Mouse (Mus musculus) liver, embryonic 12.5 days (tissue): ENCODE results near the gene Sox6. TPM values are rescaled to one million over a fixed set of nuclear protein-coding genes. Genes with fewer than 3 reads are reported as not detected.
"Not testable (repeated sequence)": the region's sequence is repeated elsewhere in the genome, so short reads cannot be mapped to it uniquely, and the experiment has no call there.

Experiments used
- ATAC-seq: fragments of 200-750 bp; cut with Nextera tagmentation; 2 replicates; pipeline ENCODE4 v1.8.0; 2017; ENCODE audit warnings: moderate number of reproducible peaks, mild to moderate bottlenecking, moderate library complexity
- H3K27ac ChIP-seq: fragments of 300-500 bp; sonication (generic); 2 replicates; pipeline ENCODE4 v1.5.1; 2016; ENCODE audit warnings: mild to moderate bottlenecking
- H3K27me3 ChIP-seq: fragments of 300-500 bp; sonication (generic); replicated peaks from 2 replicates; pipeline ENCODE4 v1.6.1; 2016; ENCODE audit warnings: mild to moderate bottlenecking, moderate library complexity
- H3K36me3 ChIP-seq: fragments of 300-500 bp; sonication (generic); 2 replicates; pipeline ENCODE4 v1.6.1; 2016; ENCODE audit warnings: mild to moderate bottlenecking, moderate library complexity
- H3K4me1 ChIP-seq: fragments of 300-500 bp; sonication (generic); 2 replicates; pipeline ENCODE4 v1.6.1; 2016
- H3K4me2 ChIP-seq: fragments of 300-500 bp; sonication (generic); 2 replicates; pipeline ENCODE4 v1.6.1; 2016; ENCODE audit warnings: mild to moderate bottlenecking, moderate library complexity
- H3K4me3 ChIP-seq: fragments of 300-500 bp; sonication (generic); 2 replicates; pipeline ENCODE4 v1.5.1; 2016; ENCODE audit warnings: mild to moderate bottlenecking, moderate library complexity
- H3K9ac ChIP-seq: fragments of 300-500 bp; sonication (generic); 2 replicates; pipeline ENCODE4 v1.6.1; 2016; ENCODE audit warnings: mild to moderate bottlenecking, moderate library complexity
- H3K9me3 ChIP-seq: fragments of 300-500 bp; sonication (generic); replicated peaks from 2 replicates; pipeline ENCODE4 v1.6.1; 2016; ENCODE audit warnings: mild to moderate bottlenecking, moderate library complexity
- WGBS: fragments of 180-500 bp; shearing (Covaris S2); methylation state at CpG from one replicate; pipeline ENCODE4 v1.1.7; 2016; ENCODE audit not compliant: insufficient replicate concordance; 5-methylcytosine and 5-hydroxymethylcytosine counted together
- polyA plus RNA-seq: library from polyadenylated mRNA; unstranded; fragments of >200 nt; fragmentation: Nextera tagmentation; extraction: Ambion mirVana; gene quantifications from 2 replicates; pipeline ENCODE4 v1.2.1, GENCODE M21; 2016

Gene Sox6
- polyA plus RNA-seq, 1 experiment from 2014 or later = 61.1 TPM

DNA sequence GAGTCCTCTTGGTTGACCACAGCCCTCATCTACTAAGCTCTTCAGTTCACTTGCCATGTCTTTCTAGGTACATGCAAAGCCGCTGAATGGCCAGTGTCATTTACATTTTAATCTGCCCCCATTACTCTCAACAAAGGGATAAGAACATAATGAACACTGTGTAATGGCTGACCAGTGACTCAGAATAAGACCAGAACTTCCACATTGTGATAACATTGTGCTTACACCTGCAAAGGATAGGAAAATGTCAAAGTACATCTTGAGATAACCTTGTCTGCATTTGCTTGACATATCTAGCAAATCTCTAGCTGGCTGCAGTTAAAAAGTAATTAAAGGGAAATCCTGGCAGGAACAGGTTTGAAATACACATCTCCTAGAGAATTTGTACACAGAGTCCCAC is 431.1 kb downstream of the Sox6 start:
- ATAC-seq = no peak
- no peaks in the 10 kb centered on the region for H3K36me3 ChIP-seq
- H3K27ac ChIP-seq = no peak overlapping the region
- H3K9me3 ChIP-seq = no peaks in the 10 kb centered on the region
- H3K27me3 ChIP-seq = no peaks in the 10 kb centered on the region
- no peak overlapping the region for H3K4me2 ChIP-seq
- H3K9ac ChIP-seq = no peak overlapping the region
- H3K4me1 ChIP-seq = no peaks in the 10 kb centered on the region
- H3K4me3 ChIP-seq = no peak overlapping the region
- WGBS = 88% methylated on average over 1 of the region's 1 CpGs

DNA sequence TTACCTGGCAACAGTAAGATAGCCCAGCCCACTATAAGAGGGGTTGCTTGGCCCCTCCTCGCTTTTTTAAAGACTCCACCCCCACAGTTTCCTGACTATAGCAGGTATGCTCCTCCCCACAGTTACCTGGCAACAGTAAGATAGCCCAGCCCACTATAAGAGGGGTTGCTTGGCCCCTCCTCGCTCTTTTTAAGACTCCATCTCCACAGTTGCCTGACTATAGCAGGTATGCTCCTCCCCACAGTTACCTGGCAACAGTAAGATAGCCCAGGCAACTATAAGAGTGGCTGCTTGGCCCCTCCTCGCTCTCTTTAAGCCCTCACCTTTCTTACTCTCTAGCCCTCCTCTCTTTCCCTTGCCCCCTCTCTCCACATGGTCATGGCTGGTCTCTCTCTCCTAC is 432.5 kb downstream of the Sox6 start:
- not testable (repeated sequence) for H3K9me3 ChIP-seq, ATAC-seq, H3K9ac ChIP-seq, H3K27me3 ChIP-seq, H3K4me1 ChIP-seq, H3K27ac ChIP-seq, H3K4me3 ChIP-seq, H3K4me2 ChIP-seq, H3K36me3 ChIP-seq
- 41% methylated on average over 3 of the region's 3 CpGs for WGBS

DNA sequence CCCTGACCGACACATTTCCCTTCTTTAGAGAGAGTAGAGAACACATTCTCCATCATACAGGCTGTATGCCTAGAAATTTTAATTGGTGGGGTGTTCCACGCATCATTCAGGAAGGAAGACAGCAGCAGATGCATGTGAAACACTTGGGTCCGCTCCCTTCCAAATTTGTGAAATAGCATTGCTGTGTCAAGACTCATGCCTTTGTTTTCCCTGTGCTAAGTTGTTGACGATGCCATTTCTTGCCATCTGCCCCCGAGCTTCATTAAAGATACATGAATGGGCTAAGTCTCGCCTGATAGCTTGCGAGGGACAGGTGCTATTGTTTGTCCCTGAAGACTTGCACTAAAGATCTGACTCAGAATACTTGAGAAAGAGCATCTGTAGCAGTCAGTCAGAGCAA is 433.7 kb downstream of the Sox6 start:
- no peak overlapping the region for H3K9ac ChIP-seq
- H3K9me3 ChIP-seq = no peaks in the 10 kb centered on the region
- no peaks in the 10 kb centered on the region for H3K27me3 ChIP-seq
- no peaks in the 10 kb centered on the region for H3K4me1 ChIP-seq
- H3K4me3 ChIP-seq = no peak overlapping the region
- no peak overlapping the region for H3K4me2 ChIP-seq
- 81% methylated on average over 7 of the region's 7 CpGs for WGBS
- no peak overlapping the region for H3K27ac ChIP-seq
- ATAC-seq = no peak
- H3K36me3 ChIP-seq = no peaks in the 10 kb centered on the region

DNA sequence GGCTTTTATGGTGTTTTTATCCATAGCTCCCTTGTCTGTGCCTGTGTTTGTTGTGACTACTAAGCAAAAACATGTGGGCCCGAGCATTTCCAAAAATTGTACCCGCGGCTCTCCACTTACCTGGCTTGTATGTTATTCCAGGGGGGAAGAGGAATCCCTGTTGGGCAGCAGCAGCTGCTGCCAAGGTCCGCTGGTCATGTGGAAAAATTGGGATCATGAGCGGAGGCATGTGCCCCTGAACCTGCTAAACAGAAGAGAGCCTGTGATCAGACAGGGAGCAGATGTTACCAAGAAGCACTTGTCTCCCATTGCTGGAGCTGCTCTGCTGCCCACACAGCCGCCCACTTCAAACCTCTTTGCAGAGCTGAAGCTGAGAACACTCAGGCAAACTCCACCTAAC is 441.2 kb downstream of the Sox6 start:
- Histone ChIP-seq H3K27ac (no peak overlapping the region), H3K36me3 (0 out of 2 replicates have a peak, but pooled peaks cover 6% of the 10 kb centered on the region)

DNA sequence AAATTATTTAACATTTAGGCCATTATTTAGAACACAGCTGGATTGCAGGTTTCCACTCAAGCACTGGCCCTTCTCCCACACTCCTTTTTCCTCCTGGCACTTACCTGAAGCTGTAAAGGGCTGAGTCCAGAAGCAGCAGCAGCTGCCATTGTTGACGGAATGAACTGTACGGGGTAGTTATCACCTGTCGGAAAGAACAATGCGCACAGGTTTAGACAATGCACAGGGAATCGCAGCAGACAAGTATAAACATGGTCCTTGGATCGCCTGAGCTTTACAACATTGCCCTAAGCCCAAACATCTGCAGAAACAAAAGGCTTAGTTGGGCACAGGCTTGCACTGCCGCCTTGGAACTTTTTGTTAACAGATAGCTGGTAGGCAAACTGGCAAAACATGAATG is 458.1 kb downstream of the Sox6 start:
- H3K36me3 ChIP-seq = peaks cover 22% of the 10 kb centered on the region
- ATAC-seq = no peak
- H3K27ac ChIP-seq = no peak overlapping the region
- H3K27me3 ChIP-seq = no peaks in the 10 kb centered on the region
- no peak overlapping the region for H3K9ac ChIP-seq
- no peaks in the 10 kb centered on the region for H3K4me1 ChIP-seq
- no peak overlapping the region for H3K4me2 ChIP-seq
- no peak overlapping the region for H3K4me3 ChIP-seq
- H3K9me3 ChIP-seq = no peaks in the 10 kb centered on the region
- WGBS = 87% methylated on average over 7 of the region's 7 CpGs

More for the DNA sequence above, 441.2 kb downstream of the Sox6 start:
- ATAC-seq = no peak
- no peak overlapping the region for H3K4me2 ChIP-seq
- H3K9me3 ChIP-seq = no peaks in the 10 kb centered on the region
- WGBS = 80% methylated on average over 6 of the region's 6 CpGs
- no peak overlapping the region for H3K9ac ChIP-seq
- no peaks in the 10 kb centered on the region for H3K27me3 ChIP-seq
- no peak overlapping the region for H3K4me3 ChIP-seq
- H3K4me1 ChIP-seq = no peaks in the 10 kb centered on the region

DNA sequence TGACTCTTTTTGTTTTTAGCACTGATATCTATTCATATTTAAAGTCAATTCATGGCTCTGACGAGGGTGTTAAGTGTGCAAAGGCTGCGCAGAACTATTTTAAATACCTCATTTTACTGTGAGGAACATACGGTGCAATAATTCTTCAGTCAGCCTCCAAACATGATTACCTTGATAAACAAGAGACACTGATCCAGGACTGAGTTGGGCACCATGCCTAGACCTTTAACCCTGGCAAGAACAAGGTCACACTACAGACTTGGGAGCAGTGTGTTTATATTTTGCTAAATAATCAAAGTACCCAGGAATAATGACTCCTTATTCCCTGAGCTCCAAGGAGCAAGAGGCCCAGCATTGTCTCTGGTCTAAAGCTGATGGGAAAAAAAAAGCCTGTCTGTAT is 458.8 kb downstream of the Sox6 start:
- Histone ChIP-seq H3K27ac (no peak overlapping the region), H3K4me2 (no peak overlapping the region), H3K9me3 (no peaks in the 10 kb centered on the region), H3K4me3 (no peak overlapping the region), H3K27me3 (no peaks in the 10 kb centered on the region), H3K36me3 (peaks cover 22% of the 10 kb centered on the region), H3K4me1 (no peaks in the 10 kb centered on the region), H3K9ac (no peak overlapping the region)
- WGBS = 85% methylated on average over 3 of the region's 3 CpGs
- ATAC-seq = no peak

DNA sequence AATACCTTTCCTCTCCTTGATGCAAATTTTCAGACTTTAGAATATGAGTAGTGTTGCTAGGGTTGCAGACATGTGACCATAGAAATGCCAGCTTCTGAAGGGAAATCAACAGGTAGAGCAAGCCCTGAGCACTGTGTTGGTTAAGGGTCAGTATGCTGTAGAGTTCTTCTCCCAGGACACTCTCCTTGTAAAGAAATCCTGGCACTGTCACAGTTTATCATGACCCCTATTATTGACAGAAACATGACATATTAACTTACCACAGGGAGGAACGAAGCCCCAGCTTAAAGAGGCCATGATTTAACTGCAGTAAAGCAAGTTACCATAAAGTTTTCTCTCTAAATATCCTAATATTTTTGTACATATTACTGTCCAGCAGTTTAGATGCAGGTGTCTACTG is 462.2 kb downstream of the Sox6 start:
- no peak for ATAC-seq
- Histone ChIP-seq H3K9me3 (no peaks in the 10 kb centered on the region), H3K9ac (no peak overlapping the region), H3K27me3 (no peaks in the 10 kb centered on the region), H3K4me1 (no peaks in the 10 kb centered on the region), H3K4me2 (no peak overlapping the region), H3K4me3 (no peak overlapping the region), H3K36me3 (peaks cover 22% of the 10 kb centered on the region), H3K27ac (no peak overlapping the region)
- WGBS = 68% methylated on average over 1 of the region's 1 CpGs

DNA sequence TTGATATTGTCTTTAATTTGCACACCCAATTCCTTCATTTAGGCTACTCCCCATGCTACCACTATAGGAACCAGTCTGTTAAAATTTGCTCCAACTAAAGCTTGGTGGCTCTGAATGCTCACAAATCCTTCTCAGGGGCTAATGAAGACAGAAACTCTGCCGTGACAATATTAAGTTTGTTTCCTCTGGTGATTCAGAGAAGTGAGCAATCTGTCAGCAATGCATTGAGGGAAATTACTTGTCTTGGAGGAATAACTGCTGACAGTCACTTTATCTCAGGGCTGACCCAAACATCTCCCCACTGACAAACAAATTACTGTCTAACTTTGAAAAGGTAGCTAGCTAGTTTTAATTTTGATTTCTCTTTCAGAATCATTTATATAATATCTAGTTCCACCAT is 463.8 kb downstream of the Sox6 start:
- Histone ChIP-seq H3K9ac (no peak overlapping the region), H3K9me3 (no peaks in the 10 kb centered on the region), H3K4me1 (no peaks in the 10 kb centered on the region), H3K4me2 (no peak overlapping the region), H3K36me3 (peaks cover 14% of the 10 kb centered on the region), H3K4me3 (no peak overlapping the region), H3K27me3 (no peaks in the 10 kb centered on the region), H3K27ac (no peak overlapping the region)
- ATAC-seq = no peak
- WGBS = 50% methylated on average over 1 of the region's 1 CpGs

DNA sequence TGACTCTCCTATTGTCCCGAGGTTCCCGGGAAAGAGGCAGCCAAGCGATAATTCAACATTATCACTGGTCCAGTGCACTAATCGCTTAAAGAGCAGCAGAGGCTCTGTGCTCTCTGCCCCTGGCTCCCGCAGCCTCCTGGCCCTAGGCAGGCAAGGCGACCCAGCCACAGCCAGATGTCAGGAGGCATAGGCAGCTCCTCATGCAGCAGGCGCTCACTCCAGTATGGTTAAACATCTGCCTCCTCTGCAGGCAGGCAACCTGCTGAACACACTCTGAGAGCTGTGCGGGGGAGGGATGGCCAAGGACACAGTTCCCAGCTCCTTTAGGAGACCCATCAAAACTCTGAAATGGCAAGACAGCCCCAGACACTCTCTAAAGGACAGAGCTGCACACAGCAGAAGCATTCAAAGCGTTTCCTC is 469.8 kb downstream of the Sox6 start:
- Histone ChIP-seq H3K27ac (no peak overlapping the region), H3K9ac (no peak overlapping the region), H3K27me3 (no peaks in the 10 kb centered on the region), H3K4me2 (no peak overlapping the region), H3K9me3 (no peaks in the 10 kb centered on the region), H3K4me1 (peaks cover 13% of the 10 kb centered on the region; the same call in 1 of the 2 replicates), H3K36me3 (no peaks in the 10 kb centered on the region), H3K4me3 (no peak overlapping the region)
- 69% methylated on average over 9 of the region's 9 CpGs for WGBS
- no peak for ATAC-seq

DNA sequence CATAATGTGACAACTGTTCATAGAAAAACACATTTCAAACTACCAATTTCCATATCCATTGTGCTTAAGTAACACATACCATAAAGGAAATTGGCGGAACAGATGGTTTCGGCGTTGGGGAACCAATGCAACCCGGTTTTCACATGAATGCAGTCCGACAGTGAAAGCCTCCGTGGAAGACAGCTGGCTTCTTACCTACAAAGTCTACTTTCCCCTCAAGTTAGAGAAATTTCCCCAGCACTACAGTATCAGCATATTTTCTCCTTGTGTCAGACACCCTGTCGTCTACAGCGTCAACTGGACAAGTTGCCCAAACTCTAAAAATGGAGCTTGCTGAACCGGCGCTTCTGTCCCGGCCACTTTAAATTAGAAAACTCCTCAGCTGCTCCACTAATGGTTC is 470.3 kb downstream of the Sox6 start:
- ATAC-seq = no peak
- 90% methylated on average over 11 of the region's 11 CpGs for WGBS
- no peak overlapping the region for H3K4me2 ChIP-seq

DNA sequence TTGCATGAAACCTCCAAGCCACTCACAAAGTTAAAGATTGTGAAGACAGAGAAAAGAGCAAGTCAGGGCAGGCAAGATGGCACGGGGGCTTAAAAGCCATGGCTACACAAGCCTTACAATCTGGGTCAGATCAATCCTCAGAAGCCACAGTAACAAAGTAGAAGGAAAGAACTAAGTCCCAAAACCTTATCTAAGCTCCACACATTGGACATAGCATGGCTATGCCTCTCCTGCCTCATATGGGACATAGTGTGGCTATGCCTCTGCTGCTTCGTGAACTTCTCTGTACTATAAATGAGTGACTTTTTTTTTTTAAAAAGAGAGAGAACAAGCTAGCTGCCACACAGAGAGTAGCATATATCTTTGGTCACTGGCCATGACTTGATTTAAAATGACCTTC is 471.8 kb downstream of the Sox6 start:
- no peaks in the 10 kb centered on the region for H3K36me3 ChIP-seq
- no peak overlapping the region for H3K9ac ChIP-seq
- no peaks in the 10 kb centered on the region for H3K27me3 ChIP-seq
- 22% methylated on average over 2 of the region's 2 CpGs for WGBS
- H3K4me3 ChIP-seq = no peak overlapping the region
- no peak overlapping the region for H3K27ac ChIP-seq
- no peak overlapping the region for H3K4me2 ChIP-seq
- ATAC-seq = peak; percentile 47; the same call in 1 of the 2 replicates
- peaks cover 13% of the 10 kb centered on the region; the same call in 1 of the 2 replicates for H3K4me1 ChIP-seq
- no peaks in the 10 kb centered on the region for H3K9me3 ChIP-seq

More for the DNA sequence above, 470.3 kb downstream of the Sox6 start:
- no peak overlapping the region for H3K9ac ChIP-seq
- H3K27ac ChIP-seq = no peak overlapping the region
- H3K27me3 ChIP-seq = no peaks in the 10 kb centered on the region
- no peaks in the 10 kb centered on the region for H3K9me3 ChIP-seq
- peaks cover 13% of the 10 kb centered on the region; the same call in 1 of the 2 replicates for H3K4me1 ChIP-seq
- H3K36me3 ChIP-seq = no peaks in the 10 kb centered on the region
- H3K4me3 ChIP-seq = no peak overlapping the region

DNA sequence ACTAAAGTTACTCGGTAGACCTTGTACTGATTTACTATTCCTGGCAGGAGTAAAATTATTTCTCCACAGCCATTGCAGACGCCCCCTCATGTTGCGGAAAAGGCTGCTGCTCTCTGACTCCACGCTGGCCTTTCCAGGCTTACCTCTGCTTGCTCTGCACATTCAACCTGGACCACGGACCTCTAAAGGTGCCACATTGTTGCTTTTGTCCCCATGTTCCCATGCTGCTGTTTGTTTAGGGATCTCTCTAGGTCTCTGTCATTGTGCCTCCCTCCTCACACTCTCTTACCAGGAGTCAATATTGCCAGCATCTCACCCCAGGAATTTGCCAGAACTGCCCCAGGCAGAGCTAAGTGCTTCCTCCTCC is 473.6 kb downstream of the Sox6 start:
- Histone ChIP-seq H3K4me2 (no peak overlapping the region), H3K36me3 (no peaks in the 10 kb centered on the region), H3K9me3 (no peaks in the 10 kb centered on the region), H3K4me1 (peaks cover 13% of the 10 kb centered on the region; the same call in 1 of the 2 replicates), H3K9ac (no peak overlapping the region), H3K4me3 (no peak overlapping the region), H3K27ac (no peak overlapping the region), H3K27me3 (no peaks in the 10 kb centered on the region)
- ATAC-seq = no peak
- 78% methylated on average over 5 of the region's 5 CpGs for WGBS

DNA sequence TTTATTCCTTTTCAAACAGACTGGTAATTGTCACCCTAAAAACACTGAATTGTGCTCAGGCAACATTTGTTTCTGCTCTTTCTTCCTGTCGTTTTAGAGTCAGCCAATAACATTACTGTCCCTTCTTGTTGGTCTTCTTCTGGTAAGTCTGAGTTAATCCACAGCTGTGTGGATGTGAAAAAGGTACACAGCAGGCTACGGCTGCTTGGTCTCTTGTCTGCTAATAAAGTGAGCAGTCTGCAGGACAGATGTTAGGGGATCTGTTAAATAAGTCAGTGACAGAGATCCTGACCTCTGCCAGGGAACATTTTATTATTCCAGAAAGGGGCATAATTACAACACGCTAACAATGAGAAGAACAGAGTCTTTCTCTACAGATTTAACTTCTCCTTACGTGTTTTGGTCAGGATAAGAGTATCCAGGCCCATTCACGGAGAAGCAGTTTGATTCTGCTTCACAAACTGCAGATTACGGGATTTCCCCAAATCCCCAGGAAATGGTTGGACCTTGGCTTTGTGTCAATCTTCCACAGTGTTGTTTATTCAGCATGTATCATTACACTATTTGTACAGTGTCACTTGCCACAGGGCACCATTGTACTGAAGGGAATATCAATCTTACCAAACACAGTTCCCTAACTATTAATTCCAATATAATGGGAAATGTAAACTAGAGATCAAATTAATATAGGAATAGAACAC is 474.1 kb downstream of the Sox6 start:
- no peaks in the 10 kb centered on the region for H3K27me3 ChIP-seq
- no peak overlapping the region for H3K4me3 ChIP-seq
- H3K4me1 ChIP-seq = peaks cover 13% of the 10 kb centered on the region; the same call in 1 of the 2 replicates
- no peaks in the 10 kb centered on the region for H3K36me3 ChIP-seq
- H3K9ac ChIP-seq = no peak overlapping the region
- WGBS = 67% methylated on average over 6 of the region's 6 CpGs
- no peak for ATAC-seq
- no peak overlapping the region for H3K4me2 ChIP-seq
- H3K27ac ChIP-seq = no peak overlapping the region
- H3K9me3 ChIP-seq = no peaks in the 10 kb centered on the region
